Mouse (Mus musculus) lung, postnatal 10 days (tissue): ENCODE measurements at regions not wholly inside any gene's neighbourhood (a gene's known extent, or its start where the extent isn't known, plus 50 kb on each side); places are given as distances from the start of the nearest gene placed in this dataset.
"Not testable (repeated sequence)": the region's sequence is repeated elsewhere in the genome, so short reads cannot be mapped to it uniquely, and the experiment has no call there.

Experiments used
- DNase-seq: peaks from one replicate; pipeline ENCODE4 v3.0.0; 2021

DNA sequence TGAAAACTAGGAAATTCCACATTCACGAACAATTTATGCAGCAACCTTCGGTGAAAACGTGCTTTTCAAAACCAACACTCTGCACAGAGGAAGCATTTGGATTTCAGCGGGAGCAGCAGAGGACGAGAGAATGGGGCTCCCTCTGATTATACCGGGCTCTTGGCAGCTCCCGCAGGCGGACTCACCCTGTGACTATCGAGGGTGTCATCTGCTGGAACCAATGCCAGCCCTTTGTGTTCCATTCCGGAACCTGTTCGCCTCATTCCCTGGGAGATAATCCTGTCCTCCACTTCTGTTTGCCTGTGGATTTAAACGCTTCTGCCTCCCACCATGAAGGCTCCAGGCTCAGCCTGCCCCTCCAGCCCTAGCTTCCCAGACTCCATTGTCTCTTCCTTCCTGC, 77.1 kb downstream of the Utp18 start:
- DNase-seq: no peak

DNA sequence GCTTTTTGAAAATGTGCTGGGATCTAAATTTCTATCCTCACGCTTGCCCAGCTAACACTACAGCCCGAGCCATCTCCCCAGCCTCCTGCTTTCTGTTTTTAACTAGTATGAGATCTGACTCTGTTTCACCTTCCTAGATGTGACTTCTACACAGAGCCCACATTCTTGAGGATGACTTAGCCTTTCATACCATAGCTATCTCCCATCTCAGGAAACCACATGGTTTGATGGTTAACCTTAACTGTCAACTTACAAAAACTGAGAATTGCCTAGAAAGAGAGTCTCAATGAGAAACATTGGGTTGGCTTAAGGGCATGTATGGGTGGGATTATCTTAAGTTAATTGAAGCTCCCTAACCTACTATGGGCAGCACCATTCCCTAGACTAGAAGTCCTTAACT, 78.4 kb downstream of the Utp18 start:
- DNase-seq: no peak

DNA sequence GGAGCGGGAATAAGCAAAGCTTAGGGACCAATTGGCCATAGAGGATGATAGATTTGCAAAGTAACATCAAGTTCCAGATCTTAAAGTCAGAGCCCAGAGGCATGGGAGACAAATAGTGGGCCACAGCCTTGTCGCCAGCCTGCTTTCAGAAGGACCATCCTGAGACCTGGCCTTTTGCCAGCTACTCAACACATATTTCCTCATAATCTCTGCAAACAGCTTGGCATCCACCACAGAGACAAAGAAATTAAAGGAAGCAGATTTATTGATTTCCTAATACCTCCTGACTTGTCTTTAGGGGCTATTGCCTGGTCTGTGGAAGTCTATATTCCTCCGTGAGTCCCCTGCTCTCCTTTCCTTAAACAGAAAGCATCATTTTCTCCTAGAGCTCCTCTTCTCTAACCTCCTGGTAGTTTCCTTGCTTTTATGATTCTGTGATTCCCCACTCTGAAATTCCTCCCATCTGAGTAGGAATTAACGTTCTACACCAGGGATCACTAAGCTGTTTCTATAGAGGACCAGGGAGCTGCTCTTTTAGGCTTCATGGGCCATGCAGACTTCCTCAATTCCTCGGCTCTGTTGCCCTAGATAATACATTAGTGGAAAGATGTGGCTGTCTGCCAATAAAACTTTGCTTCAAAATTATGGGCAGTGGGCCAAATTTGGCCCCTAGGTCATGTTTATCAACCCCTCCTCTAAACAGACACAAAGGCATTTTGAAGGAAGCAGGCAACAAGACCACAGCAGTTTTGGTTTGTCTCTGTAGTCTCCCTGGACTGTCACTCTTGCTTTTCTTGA, 114.2 kb downstream of the Utp18 start:
- DNase-seq: peak; percentile 12

DNA sequence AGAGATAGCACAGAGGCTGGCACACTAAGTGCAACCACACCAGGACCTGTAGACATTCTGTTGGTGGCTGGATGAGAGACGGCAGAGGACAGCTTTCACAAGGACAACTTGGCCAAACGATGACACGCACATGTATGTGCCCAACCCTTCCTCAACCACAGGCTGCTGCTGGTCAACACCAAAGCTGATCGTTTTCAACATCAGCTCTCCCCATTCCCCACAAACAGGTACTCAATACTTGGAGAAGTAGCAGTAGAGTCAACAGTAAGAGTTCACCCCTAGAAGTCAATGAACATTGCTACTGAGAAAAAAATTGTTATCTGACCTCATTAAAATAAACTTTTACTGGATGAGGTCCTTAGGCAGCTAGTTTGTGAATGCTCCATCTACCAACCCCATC, 119.6 kb downstream of the Utp18 start:
- DNase-seq: no peak

DNA sequence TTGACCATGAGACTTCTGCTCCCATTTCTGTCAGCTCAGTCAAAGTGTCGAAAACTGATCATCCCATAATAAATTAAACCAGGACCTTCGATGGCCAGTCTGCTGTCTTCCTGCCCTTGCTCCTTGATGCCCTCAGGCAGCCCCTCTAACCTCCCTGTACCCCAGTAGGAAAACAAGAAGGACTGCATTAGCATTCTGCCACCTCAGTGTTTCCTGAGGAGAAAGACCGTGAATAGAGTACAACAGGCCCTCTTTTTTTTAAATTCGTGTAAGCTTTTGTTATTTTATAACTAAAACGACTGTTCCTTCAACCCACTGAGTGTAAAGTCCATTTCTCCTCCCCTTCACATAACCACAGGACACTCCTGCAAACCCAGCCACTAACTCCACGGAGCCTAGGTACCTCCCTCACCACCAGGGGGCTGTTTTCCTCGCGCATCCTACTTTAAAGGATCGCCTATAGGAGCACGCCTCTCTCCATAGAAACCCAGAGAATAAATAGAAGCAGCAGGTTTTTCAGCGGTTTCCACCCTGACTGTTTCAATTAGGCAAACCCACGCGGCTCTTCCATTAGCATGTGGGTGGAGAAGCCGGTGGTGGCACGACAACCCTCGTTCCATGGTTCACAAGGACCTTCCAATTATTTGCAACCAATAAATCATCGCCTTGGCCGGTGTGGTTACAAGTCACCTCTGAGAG, 122.6 kb downstream of the Utp18 start:
- peak; percentile 5 for DNase-seq

DNA sequence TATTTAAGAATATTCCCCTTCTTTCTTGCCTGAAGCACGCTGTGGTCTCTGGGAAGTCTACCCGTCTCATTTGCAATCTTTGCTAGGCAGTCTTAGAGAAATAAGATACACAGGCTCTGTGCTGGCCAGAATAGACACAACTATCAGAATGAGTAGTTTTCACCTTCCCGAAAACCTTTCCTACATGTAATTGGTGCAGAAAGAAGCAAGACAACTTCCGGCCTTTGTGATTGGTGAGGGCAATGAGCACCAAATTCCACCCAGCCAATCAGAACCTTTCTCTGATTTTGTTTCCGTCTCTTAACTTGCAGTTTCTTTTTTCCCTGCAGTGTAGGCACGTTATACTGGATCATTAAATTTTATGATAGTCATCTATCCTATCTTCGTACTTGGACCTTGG, 127.7 kb downstream of the Utp18 start:
- no peak for DNase-seq

DNA sequence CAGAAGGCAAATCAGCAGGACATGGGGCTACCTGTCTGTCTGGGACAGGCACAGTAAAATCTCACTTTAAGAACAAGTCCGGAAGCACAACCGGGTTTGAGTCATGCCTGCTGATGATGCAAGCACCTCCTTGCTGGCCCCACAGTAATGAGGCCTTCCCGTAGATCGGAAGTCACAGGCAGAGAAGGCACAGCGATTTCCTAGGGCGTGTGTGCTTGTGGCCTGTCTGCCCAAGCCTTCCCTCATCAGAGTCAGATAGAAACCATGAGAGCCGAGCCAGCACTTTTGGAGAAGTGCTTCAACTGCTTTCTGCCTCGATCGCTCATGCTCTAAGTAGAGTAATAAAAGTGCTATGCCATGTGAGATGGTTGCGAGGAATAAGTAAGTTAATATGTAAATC, 148.9 kb downstream of the Utp18 start:
- no peak for DNase-seq

DNA sequence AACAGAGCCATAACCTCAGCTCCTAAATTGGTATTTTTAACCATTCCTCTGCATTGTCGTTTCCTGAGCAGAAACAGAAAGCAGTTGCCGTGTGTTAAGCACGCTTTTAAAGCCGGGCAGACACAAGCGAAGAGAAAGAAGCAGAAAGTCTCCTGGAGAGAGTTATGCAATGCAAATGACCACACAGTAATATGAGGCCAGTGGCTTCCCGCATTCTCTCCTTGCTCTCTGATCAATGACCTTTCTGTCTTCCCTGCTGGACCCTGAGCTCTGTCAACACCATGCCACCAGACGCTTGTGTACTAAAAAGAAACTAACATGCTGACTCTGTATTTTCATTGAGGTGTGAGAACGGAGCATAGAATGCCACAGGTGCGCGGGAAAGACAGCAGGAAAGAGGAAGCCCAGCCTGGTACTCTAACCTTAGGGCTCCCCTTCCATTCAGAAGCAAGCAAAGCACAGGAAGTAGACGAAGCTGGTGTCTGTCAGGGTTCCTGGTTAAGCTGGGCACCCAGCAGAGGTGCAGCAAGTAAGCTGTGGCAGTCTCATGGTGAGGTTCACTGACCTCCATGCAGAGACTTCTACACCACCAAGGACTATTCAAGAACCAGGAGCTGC, 151.9 kb downstream of the Utp18 start:
- DNase-seq: no peak

DNA sequence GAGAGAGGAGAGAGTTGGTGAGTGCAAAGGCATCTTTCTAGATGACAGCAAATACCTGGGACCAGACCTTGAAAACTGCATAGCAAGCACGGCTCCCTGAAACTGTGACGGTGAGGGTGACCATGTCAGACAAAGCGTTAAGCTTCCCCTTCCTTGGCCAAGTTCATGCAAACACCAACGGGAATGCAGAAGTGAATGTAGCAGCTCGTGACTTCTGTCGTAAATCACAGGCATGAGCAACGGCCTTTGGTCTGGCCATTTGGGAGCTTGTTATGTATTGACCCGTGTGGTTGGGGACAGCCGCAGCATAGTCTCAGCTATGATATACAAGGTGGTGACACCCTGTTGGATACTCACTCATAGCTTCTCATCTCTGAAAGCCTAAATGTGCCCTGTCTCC, 156.4 kb downstream of the Utp18 start:
- DNase-seq: no peak

DNA sequence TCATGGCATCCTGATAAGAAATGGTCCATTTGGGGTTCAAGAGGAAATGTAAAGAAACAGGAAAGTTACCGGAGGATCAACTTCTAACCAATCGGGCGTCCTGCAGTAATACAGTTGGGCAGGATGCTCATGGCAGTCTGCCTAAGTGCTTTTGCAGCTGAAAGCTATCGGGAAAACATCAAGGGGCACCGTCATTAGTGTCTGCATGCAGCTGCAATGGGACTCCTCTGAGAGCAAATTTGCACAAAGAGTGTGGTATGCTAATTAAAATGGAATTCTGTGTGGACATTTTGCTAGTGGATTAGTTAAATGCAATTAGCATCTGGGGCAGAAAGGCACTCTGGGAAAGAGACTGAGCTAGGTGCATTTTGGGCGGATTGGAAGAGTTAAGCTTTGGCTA, 160.3 kb downstream of the Utp18 start:
- no peak for DNase-seq

DNA sequence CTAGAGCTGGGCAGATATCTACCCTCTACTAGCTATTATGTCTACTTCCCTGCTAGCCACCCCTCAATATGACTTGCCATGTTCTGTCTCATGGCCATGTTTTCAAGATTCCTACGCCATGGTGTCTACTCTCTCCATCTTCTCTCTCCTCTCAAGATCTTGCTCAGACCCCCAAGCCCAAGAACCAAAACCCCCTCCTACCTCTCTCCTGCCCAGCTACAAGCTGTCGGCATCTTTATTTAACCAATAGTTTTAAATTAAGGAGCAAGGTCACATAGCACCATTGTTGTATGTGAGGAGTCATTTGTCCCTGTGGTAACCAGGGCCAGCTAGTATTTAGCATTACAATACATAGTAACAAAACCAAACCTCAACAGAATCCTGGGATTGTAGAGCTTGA, 166.4 kb downstream of the Utp18 start:
- no peak for DNase-seq

DNA sequence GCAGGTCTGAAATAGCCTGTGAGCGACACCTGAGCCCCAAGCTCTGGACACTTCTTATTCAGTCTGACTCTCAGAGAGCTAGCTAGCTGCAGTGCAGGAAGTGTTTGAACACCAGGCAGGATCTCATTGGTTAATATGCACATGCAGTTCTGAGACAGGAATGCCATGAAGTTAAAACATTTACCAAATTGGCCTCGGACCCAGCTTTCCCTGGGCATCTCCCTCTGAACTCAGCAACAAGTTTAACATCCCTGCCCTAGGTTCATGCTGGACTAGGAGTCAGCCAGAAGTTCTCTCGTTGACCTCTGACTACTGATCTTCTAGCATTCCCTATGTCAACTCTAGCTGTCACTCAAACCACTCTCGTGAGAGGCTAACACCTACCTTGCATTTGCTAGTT, 175.9 kb downstream of the Utp18 start:
- DNase-seq: no peak

DNA sequence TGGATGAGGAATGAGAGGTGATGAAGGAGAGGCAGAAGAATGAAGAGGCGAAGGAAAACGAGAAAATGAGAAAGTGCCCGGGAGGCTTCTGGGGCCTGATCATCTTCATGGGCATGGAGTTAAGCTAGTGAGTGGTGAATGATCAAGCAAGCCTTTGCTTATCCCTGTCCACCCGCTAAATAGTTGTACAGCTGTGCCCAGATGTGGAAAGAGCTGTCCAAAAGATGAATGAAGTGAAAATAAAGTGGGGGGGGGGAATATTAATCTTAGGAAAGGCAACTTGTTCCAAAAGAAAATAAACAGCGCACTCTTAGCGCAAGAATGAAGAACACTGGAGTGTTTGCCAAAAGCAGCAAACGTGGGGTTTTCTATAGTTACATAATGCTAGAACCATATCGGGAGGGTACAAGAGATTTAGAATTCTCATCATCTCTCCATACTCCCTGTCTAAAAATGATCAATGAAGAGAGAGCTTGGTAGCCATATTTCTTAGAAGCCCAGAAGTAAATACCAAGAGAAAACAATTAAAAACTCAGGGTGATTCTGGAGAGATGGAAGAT, 188.5 kb downstream of the Utp18 start:
- peak; percentile 9 for DNase-seq

DNA sequence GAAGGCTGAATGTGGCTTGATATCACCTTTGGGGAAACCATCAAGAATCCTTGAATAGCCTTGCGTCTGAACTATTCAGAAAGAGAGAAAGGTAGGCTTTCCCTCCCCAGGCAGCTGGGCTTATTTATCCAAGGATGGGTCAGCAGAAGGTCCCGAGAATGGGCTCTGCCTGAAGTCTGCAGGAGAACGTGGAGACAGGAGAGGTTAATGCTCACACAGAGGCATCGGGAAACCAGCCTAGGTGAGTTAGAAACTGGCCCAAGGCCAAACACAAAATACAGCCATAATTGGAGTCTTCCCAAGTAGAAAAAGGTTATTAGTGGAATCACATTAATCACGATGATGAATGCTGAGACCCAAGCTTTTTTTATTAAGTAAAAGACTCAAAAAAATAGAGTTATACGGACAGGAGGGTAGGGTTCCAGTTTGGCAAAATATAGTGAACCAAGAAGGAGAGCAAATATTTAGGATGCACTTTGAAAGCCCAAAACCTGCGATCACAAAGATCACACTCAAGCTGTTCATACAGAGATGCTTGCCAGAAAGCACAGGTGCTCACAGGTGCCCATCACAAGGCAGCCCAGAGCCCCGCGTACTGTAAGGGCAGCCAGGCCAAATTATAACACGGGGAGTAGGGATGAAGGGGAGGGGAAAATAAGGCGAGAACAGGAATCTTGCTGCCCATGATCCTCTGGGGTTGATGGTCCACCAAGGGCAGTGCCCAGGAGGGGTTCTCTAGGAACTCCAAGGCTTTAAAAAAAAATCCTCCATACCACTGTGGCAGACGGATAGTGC, 189.3 kb downstream of the Utp18 start:
- DNase-seq: no peak

DNA sequence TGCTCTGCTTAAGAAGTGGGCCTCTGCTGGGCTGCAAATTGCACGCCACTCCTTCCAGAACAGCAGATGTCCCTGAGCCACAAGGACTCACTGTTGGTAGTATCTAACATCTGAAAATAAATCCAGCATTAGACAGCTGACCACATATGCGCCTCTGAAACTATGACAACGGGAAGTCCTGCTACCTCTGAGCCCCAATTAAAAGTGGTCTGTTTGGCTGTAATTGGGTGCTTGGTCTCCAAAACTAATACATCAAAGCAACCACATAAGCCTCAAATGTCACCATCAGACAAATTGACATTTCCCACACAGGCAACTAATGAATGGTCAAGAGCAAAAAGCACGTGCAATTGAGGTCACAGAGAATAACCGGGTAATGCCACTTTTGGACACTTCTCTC, 201.9 kb downstream of the Utp18 start:
- no peak for DNase-seq

DNA sequence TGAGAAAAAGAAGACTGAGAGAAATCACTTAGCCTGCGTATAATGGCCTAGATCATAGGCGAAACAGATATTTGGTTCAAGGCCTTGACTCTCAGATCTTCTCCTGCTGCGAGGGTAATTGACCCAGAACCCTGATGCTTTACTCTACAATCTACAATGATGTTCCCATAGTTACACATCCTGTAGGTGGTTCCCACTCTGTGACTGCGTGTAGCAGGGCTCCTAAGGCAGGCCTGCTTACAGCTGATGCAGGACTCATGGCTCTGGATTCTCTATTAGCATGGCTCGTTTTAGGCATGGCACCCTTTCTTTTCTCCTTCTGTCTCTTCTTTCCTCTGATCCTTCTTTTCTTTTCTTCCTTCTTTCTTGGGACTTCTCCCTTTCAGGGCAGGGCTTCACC, 209.3 kb downstream of the Utp18 start:
- no peak for DNase-seq

DNA sequence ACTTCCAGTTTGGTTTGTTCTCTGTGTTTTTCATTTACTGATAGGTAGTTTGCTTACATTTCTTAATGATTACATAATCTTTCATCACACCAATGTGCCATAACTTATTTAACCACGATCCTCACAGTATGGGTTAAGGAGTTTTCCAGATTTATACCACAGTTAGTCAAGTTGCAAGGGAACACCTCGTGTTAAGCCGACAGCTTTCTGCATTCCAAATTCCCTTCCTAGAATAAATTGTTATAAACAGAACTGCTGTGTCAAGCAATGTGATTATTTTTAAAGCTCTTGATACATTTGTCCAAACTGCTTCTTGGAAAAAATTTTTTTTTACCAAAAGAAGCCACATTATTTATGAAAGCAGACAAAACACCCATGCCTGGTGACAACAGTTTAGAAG, 213.5 kb downstream of the Utp18 start:
- no peak for DNase-seq

DNA sequence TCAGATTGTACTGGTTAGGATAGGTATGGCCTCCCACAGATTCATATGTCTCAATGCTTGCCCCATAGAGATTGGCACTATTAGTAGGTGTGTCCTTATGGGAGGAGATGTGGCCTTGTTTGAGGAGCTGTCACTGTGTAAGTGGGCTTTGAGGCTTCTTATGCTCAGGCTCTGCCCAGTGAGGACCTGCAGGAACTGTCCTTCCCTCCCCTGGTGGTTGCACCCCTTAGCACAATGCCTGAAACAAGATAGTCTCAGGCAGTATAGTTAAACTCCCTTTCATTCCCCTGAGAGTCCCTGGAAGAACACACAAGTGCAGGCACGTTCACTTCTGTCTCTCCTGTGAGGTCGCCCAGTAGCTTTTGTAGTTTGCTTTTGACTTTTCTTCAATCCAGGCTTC, 223.9 kb downstream of the Utp18 start:
- no peak for DNase-seq

DNA sequence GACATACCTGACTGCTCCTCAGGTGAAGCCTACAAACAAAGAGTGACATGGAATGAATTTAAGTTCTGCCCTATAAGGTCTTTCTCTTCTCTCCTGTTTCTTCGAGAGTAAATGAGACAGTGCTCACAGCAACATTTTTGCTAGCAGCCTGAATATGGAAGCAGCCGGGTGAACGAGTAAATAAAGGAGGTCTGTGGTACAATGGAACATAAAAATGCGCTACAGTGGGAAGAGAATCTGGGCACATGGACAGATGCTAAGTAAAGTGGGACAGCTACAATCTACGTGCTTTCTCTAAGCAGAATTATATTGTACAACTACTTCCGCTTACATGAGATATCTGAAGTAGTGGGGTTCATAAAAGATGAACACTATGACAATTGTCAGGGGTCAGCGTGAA, 225.2 kb downstream of the Utp18 start:
- no peak for DNase-seq

DNA sequence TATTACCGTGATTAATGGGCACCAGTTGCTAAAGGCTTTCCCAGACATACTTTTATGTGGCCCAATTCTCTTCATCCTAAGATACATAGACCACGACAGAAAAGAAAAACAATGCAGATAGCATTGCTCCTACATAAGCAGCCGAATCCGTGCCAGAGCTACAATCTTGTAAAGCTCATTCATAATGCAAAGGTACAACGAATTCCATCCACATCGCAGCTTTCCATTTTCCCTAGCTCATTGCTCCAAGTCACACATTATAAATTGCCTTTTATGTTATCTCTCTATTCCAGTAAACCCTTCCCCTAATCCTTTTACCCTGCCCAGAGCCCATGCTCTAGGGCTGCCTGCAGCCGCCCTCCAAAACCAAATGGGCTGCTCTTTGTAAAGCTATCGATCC, 226.8 kb downstream of the Utp18 start:
- DNase-seq: no peak

DNA sequence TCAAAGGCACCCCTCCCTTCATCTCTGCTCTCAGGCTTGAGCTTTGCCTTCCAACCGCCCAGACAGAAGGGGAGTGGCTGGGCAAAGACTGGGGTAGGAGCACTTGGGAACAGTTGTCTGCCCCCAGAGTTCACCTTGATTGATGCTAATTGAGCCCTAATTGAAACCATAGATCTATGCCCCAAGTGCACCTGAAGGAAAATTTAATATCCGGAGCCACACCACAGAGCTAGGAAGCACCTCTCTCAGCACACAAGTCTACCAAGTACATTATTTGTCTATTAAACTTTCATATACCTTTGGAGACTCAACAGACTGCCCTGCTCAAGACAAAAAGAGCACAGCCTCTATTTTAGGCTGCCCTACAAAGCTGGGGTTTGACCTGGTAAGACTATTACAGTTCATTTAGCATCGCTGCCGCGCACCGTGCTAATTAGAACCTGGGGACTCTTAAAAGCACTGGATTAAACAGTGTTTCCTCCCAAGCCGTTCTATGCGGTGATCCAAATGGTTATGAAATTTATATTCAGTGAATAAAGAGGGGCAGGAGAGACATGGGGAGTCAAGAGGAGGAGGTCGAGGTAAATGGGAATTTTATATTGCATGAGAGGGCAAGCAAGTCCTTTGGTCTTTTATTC, 229.8 kb downstream of the Utp18 start:
- no peak for DNase-seq

DNA sequence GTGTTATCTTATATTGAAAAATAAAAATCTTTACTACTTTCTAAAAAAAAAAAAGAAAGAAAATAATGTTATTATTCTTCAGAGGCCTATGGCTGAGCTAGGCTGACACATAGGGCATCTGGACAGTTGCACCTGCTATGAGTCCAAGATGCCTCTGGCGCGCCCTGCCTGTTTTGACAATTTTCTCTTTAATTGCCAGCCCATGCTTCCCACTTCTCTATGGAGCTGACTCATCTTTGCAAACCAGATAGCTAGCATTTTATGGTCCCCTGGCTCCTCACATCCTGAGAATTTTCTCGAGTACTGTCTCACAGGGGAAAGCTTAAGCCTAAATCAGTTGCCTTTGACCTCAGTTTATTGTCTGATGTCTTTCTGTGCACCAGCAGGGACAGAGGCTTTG, 232.2 kb downstream of the Utp18 start:
- DNase-seq: no peak

DNA sequence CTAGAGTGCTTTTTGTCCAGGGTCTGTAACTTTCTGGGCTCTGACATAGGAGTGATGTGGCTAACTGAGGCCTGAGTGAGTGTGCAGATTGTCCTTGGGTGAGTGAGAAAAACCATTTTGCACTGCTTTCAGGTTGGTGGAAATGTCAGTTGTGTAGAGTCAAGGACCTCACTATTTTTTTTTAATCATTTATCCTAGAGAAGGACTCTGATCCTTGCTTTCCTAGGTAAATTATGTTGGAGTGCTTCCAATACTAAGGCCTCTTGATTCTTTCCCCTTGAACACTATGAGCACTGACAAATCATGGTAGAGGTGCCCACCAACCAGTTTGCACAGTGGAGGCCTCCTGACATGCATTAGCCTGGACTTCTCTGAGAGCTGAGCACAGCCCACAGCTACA, 233.6 kb downstream of the Utp18 start:
- DNase-seq: not testable (repeated sequence)
